Mouse (Mus musculus) CH12.LX (cell line): ENCODE measurements around the gene Ston2. TPM values are rescaled to one million over a fixed set of nuclear protein-coding genes. Genes with fewer than 3 reads are reported as not detected.

Experiments used
- DNase-seq: peaks from one replicate; pipeline ENCODE4 v3.0.0-alpha.2; 2013; ENCODE audit errors: extremely low read depth
- H3K27ac ChIP-seq: 2 replicates; pipeline ENCODE4 v1.5.1; 2012; ENCODE audit warnings: low read depth, mild to moderate bottlenecking, control low read depth, moderate library complexity; ENCODE audit not compliant: insufficient read depth
- H3K27me3 ChIP-seq: replicated peaks from 2 replicates; pipeline ENCODE3; 2012; ENCODE audit warnings: inconsistent platforms
- H3K36me3 ChIP-seq, 2 experiments: replicated peaks in 1 of 2; 2 replicates each; pipeline versions ENCODE3 to v1.6.1; 2012; ENCODE audit warnings: inconsistent platforms in 1 of 2, low read length in 1 of 2, mild to moderate bottlenecking in 1 of 2, mixed read lengths in 1 of 2, moderate library complexity in 1 of 2; ENCODE audit not compliant: control insufficient read depth in 1 of 2, insufficient read depth in 1 of 2
- H3K4me1 ChIP-seq, 2 experiments: 2 replicates each; pipeline ENCODE4 v1.6.1; 2012; ENCODE audit warnings: inconsistent platforms in 1 of 2, moderate library complexity in 1 of 2; ENCODE audit not compliant: insufficient read depth in 2 of 2, control insufficient read depth in 1 of 2
- H3K4me2 ChIP-seq: 2 replicates; pipeline ENCODE4 v1.6.1; 2012; ENCODE audit warnings: low read depth, mild to moderate bottlenecking, control low read depth; ENCODE audit not compliant: poor library complexity, insufficient read depth, severe bottlenecking
- H3K4me3 ChIP-seq, 3 experiments: fragments of 150-350 bp in 1 of 3; sonication (generic) in 1 of 3; replicated peaks in 1 of 3; 2 replicates each; pipeline versions ENCODE3 to v1.5.1; 2011 to 2012; ENCODE audit warnings: low read depth in 2 of 3, low read length in 2 of 3, mild to moderate bottlenecking in 2 of 3, moderate library complexity in 2 of 3, control low read depth in 1 of 3, improper control_type of control experiment in 1 of 3, inconsistent platforms in 1 of 3, mixed read lengths in 1 of 3; ENCODE audit not compliant: poor library complexity in 1 of 3
- H3K79me2 ChIP-seq: replicated peaks from 2 replicates; pipeline ENCODE4 v1.6.1; 2012; ENCODE audit warnings: mild to moderate bottlenecking, moderate library complexity; ENCODE audit not compliant: control insufficient read depth, poor library complexity, insufficient read depth, severe bottlenecking; ENCODE audit errors: extremely low read depth
- H3K9ac ChIP-seq: 2 replicates; pipeline ENCODE4 v1.6.1; 2012; ENCODE audit warnings: low read depth, mild to moderate bottlenecking, control low read depth, moderate library complexity; ENCODE audit not compliant: insufficient read depth
- H3K9me3 ChIP-seq: replicated peaks from 2 replicates; pipeline ENCODE3; 2012; ENCODE audit warnings: low read length, inconsistent platforms, mixed read lengths
- BHLHE40 ChIP-seq: IDR thresholded peaks from 2 replicates; pipeline ENCODE4 v1.6.1; 2011; ENCODE audit warnings: mild to moderate bottlenecking, low read depth, low read length, improper control_type of control experiment
- CHD1 ChIP-seq: IDR thresholded peaks from 2 replicates; pipeline ENCODE4 v1.6.1; 2012; ENCODE audit warnings: low read depth, low read length, improper control_type of control experiment, inconsistent platforms
- CHD2 ChIP-seq: IDR thresholded peaks from 2 replicates; pipeline ENCODE4 v1.6.1; 2011; ENCODE audit warnings: low read length, improper control_type of control experiment
- CTCF ChIP-seq, 2 experiments: IDR thresholded peaks in 1 of 2; conservative IDR thresholded peaks in 1 of 2; 2 replicates each; pipeline ENCODE4 v1.5.1; 2011 to 2012; ENCODE audit warnings: low read depth in 2 of 2, low read length in 2 of 2, improper control_type of control experiment in 1 of 2, inconsistent platforms in 1 of 2, mild to moderate bottlenecking in 1 of 2, moderate library complexity in 1 of 2
- E2F4 ChIP-seq: IDR thresholded peaks from 2 replicates; pipeline ENCODE4 v1.6.1; 2011; ENCODE audit warnings: low read depth, low read length, improper control_type of control experiment; ENCODE audit not compliant: insufficient replicate concordance
- ELF1 ChIP-seq: IDR thresholded peaks from 2 replicates; pipeline ENCODE4 v1.6.1; 2014; ENCODE audit warnings: low read depth, mild to moderate bottlenecking, inconsistent platforms, low read length, improper control_type of control experiment
- EP300 ChIP-seq: IDR thresholded peaks from 2 replicates; pipeline ENCODE4 v1.6.1; 2011; ENCODE audit warnings: low read length, improper control_type of control experiment
- ETS1 ChIP-seq: conservative IDR thresholded peaks from 2 replicates; pipeline ENCODE4 v1.6.1; 2012; ENCODE audit warnings: low read depth, mild to moderate bottlenecking, inconsistent platforms, low read length, improper control_type of control experiment, moderate library complexity
- HCFC1 ChIP-seq: IDR thresholded peaks from 2 replicates; pipeline ENCODE4 v1.6.1; 2012; ENCODE audit warnings: low read depth, mild to moderate bottlenecking, inconsistent platforms, low read length, improper control_type of control experiment
- IRF4 ChIP-seq: IDR thresholded peaks from 2 replicates; pipeline ENCODE4 v1.6.1; 2014; ENCODE audit warnings: low read depth, mild to moderate bottlenecking, inconsistent platforms, low read length, improper control_type of control experiment
- JUND ChIP-seq: conservative IDR thresholded peaks from 2 replicates; pipeline ENCODE4 v1.6.1; 2011; ENCODE audit warnings: low read depth, low read length, improper control_type of control experiment
- KAT2A ChIP-seq: IDR thresholded peaks from 2 replicates; pipeline ENCODE4 v1.6.1; 2012; ENCODE audit warnings: low read length, improper control_type of control experiment, inconsistent platforms; ENCODE audit not compliant: insufficient replicate concordance
- MAFK ChIP-seq: IDR thresholded peaks from 2 replicates; pipeline ENCODE4 v1.6.1; 2011; ENCODE audit warnings: low read length, improper control_type of control experiment; ENCODE audit not compliant: insufficient replicate concordance
- MXI1 ChIP-seq: IDR thresholded peaks from 2 replicates; pipeline ENCODE4 v1.6.1; 2011; ENCODE audit warnings: mild to moderate bottlenecking, low read depth, low read length, improper control_type of control experiment
- NELFE ChIP-seq: IDR thresholded peaks from 2 replicates; pipeline ENCODE4 v1.6.1; 2011; ENCODE audit warnings: low read depth, low read length, improper control_type of control experiment
- POLR2A ChIP-seq: IDR thresholded peaks from 2 replicates; pipeline ENCODE4 v1.6.1; 2011; ENCODE audit warnings: low read depth, mild to moderate bottlenecking, improper control_type of control experiment, low read length
- POLR2AphosphoS2 ChIP-seq: IDR thresholded peaks from 2 replicates; pipeline ENCODE4 v1.6.1; 2011; ENCODE audit warnings: low read depth, low read length, improper control_type of control experiment
- SIN3A ChIP-seq: IDR thresholded peaks from 2 replicates; pipeline ENCODE4 v1.6.1; 2012; ENCODE audit warnings: low read length, improper control_type of control experiment, inconsistent platforms
- SMC3 ChIP-seq: IDR thresholded peaks from 2 replicates; pipeline ENCODE4 v1.6.1; 2011; ENCODE audit warnings: low read depth, low read length, improper control_type of control experiment
- TBP ChIP-seq: conservative IDR thresholded peaks from 2 replicates; pipeline ENCODE4 v1.6.1; 2011; ENCODE audit warnings: low read depth, low read length, improper control_type of control experiment
- TCF12 ChIP-seq: IDR thresholded peaks from 2 replicates; pipeline ENCODE4 v1.6.1; 2014; ENCODE audit warnings: low read depth, mild to moderate bottlenecking, inconsistent platforms, low read length, improper control_type of control experiment
- UBTF ChIP-seq: IDR thresholded peaks from 2 replicates; pipeline ENCODE4 v1.6.1; 2012; ENCODE audit warnings: low read depth, mild to moderate bottlenecking, inconsistent platforms, low read length, improper control_type of control experiment, moderate library complexity
- USF1 ChIP-seq: IDR thresholded peaks from 2 replicates; pipeline ENCODE4 v1.6.1; 2014; ENCODE audit warnings: low read depth, mild to moderate bottlenecking, inconsistent platforms, low read length, improper control_type of control experiment
- ZC3H11A ChIP-seq: IDR thresholded peaks from 2 replicates; pipeline ENCODE4 v1.6.1; 2012; ENCODE audit warnings: low read depth, mild to moderate bottlenecking, inconsistent platforms, low read length, improper control_type of control experiment
- ZKSCAN1 ChIP-seq: IDR thresholded peaks from 2 replicates; pipeline ENCODE4 v1.6.1; 2012; ENCODE audit warnings: low read depth, inconsistent platforms, low read length, improper control_type of control experiment, borderline replicate concordance
- ZMIZ1 ChIP-seq: IDR thresholded peaks from 2 replicates; pipeline ENCODE4 v1.6.1; 2012; ENCODE audit warnings: low read depth, mild to moderate bottlenecking, inconsistent platforms, low read length, improper control_type of control experiment
- ZNF384 ChIP-seq: IDR thresholded peaks from 2 replicates; pipeline ENCODE4 v1.6.1; 2012; ENCODE audit warnings: low read depth, low read length, improper control_type of control experiment, inconsistent platforms
- dilution Hi-C: fragments of 300-500 bp; cut with MboI; formaldehyde crosslinking; loops from 2 replicates; pipeline ENCODE4 v1.14.3; 2020; ENCODE audit warnings: low sequenced_read_pairs; ENCODE audit not compliant: extremely low pct_unique_long_range_greater_than_20kb, extremely low pct_ligation_motif_present
- in situ Hi-C: fragments of 300-500 bp; cut with MboI; formaldehyde crosslinking; loops from 3 replicates; pipeline ENCODE4 v1.14.3; 2019; ENCODE audit warnings: low sequenced_read_pairs, low pct_ligation_motif_present, low pct_unique_long_range_greater_than_20kb, mixed read lengths
- polyA plus RNA-seq: library from polyadenylated mRNA; unstranded; fragments of >175 nt; gene quantifications from 2 replicates; pipeline ENCODE4 v1.2.1, GENCODE M21; 2012; ENCODE audit warnings: low read depth; ENCODE audit not compliant: insufficient read length
- total RNA-seq, 2 experiments: library from RNA; depleted of rRNA; stranded (reverse); fragments of 300-350 nt in 1 of 2; fragments of >200 nt in 1 of 2; gene quantifications; 2 replicates each; pipeline ENCODE4 v1.2.3; 2012 to 2014

The Ston2 gene
- total and polyA plus RNA-seq, 3 experiments, result 0.21 to 0.34 TPM; not detected in 1

GRCm38 (mm10) chr12:91590716-91591115 lies 197.5 kb downstream of the Ston2 start:
- H3K4me3 ChIP-seq, result peak overlapping the region; percentile 64 to 83 (median 68)
- peaks cover 3 to 24% of the 10 kb centered on the region in 2 experiments for H3K4me1 ChIP-seq
- H3K27ac ChIP-seq, result peak overlapping the region; percentile 93
- TF ChIP-seq POLR2AphosphoS2 (0 out of 2 replicates have a peak, but pooled peaks have one; percentile 41), UBTF (0 out of 2 replicates have a peak, but pooled peaks have one; percentile 5), BHLHE40 (peak; percentile 75), HCFC1 (no peak), CHD2 (no peak), ZKSCAN1 (no peak), SMC3 (no peak), MXI1 (peak; percentile 65), MAFK (peak; percentile 6; the same call in 1 of the 2 replicates), JUND (peak; percentile 42; the same call in 1 of the 2 replicates), TBP (peak; percentile 67; the same call in 1 of the 2 replicates), ETS1 (peak; percentile 65), SIN3A (peak; percentile 40; the same call in 1 of the 2 replicates), CHD1 (peak; percentile 88; the same call in 1 of the 2 replicates), E2F4 (0 out of 2 replicates have a peak, but pooled peaks have one; percentile 5), EP300 (peak; percentile 53; the same call in 1 of the 2 replicates)
- H3K79me2 ChIP-seq, result peaks cover 24% of the 10 kb centered on the region
- H3K9me3 ChIP-seq, result peaks cover 6% of the 10 kb centered on the region
- no peaks in the 10 kb centered on the region for H3K27me3 ChIP-seq
- peak overlapping the region; percentile 99 for H3K4me2 ChIP-seq
- peak overlapping the region; percentile 96 for H3K9ac ChIP-seq
- H3K36me3 ChIP-seq, result peaks cover 3 to 8% of the 10 kb centered on the region in 2 experiments
- in situ Hi-C loops (no loop called here), dilution Hi-C loops (no loop called here)
- DNase-seq, result peak; percentile 80

GRCm38 (mm10) chr12:91589847-91590690 lies 198.1 kb downstream of the Ston2 start, which contains the start of gene Gtf2a1:
Gtf2a1 (minus strand) TSS chr12:91590487.
- Histone ChIP-seq H3K9me3 (peaks cover 6% of the 10 kb centered on the region), H3K79me2 (peaks cover 27% of the 10 kb centered on the region), H3K4me3 (peak within 1 kb of the TSS; percentile 68 to 96 (median 69)), H3K4me2 (peak within 1 kb of the TSS; percentile 99), H3K36me3 (peaks cover 5 to 11% of the 10 kb centered on the region in 2 experiments), H3K27me3 (no peaks in the 10 kb centered on the region), H3K27ac (peak within 1 kb of the TSS; percentile 99), H3K9ac (peak within 1 kb of the TSS; percentile 100), H3K4me1 (peaks cover 6 to 29% of the 10 kb centered on the region in 2 experiments)
- dilution Hi-C loops (no loop called here), in situ Hi-C loops (no loop called here)
- DNase-seq, result peak; percentile 91
- TF ChIP-seq CHD1 (no peak), IRF4 (no peak), BHLHE40 (peak; percentile 91), TBP (peak; percentile 83), TCF12 (peak; percentile 73), NELFE (peak; percentile 100), CHD2 (peak; percentile 74), SIN3A (peak; percentile 80; the same call in 1 of the 2 replicates), ZKSCAN1 (no peak), ZC3H11A (no peak), CTCF (conservative IDR thresholded peaks at IDR 0.05 in 1 of 2, IDR thresholded peaks at IDR 0.05 in 1 of 2; ENCODE audit: low read depth in 2 of 2, low read length in 2 of 2) (no peak), POLR2A (peak; percentile 99), E2F4 (peak; percentile 90; the same call in 1 of the 2 replicates), JUND (no peak), ZMIZ1 (peak; percentile 100), KAT2A (0 out of 2 replicates have a peak, but pooled peaks have one; percentile 54), USF1 (peak; percentile 91), EP300 (no peak), ZNF384 (no peak), ELF1 (peak; percentile 75), HCFC1 (peak; percentile 59), MXI1 (peak; percentile 90), MAFK (0 out of 2 replicates have a peak, but pooled peaks have one; percentile 62)
